Mouse (Mus musculus): ENCODE results near the gene Iqcf1. TPM values are rescaled to one million over a fixed set of nuclear protein-coding genes. Genes with fewer than 3 reads are reported as not detected.

The Iqcf1 gene
- polyA plus RNA-seq, 1 experiment from 2014 or later: not detected

- H3K9ac ChIP-seq (replicated peaks; ENCODE audit: low read depth, low read length): no peak overlapping the region
- H3K4me3 ChIP-seq (ENCODE audit: low read depth, low read length): no peak overlapping the region
- H3K36me3 ChIP-seq (ENCODE audit: control insufficient read depth, insufficient read depth, low read length): no peaks in the 10 kb centered on the region
- H3K9me3 ChIP-seq (ENCODE audit: control insufficient read depth, low read length): no peaks in the 10 kb centered on the region
- H3K4me1 ChIP-seq (ENCODE audit: control insufficient read depth, insufficient read depth, low read length): peaks cover 3% of the 10 kb centered on the region; the same call in 1 of the 2 replicates
- H3K27me3 ChIP-seq (ENCODE audit: control insufficient read depth, insufficient read depth, low read length): no peaks in the 10 kb centered on the region
- no peak overlapping the region for H3K4me2 ChIP-seq (ENCODE audit: low read depth, low read length)
- ATAC-seq (ENCODE audit: low read depth): no peak
- no peak overlapping the region for H3K27ac ChIP-seq (ENCODE audit: low read depth, low read length)
- WGBS: 72% methylated on average over 14 of the region's 14 CpGs
These were observed 28.6 kb upstream of the Iqcf1 start for GRCm38 (mm10) chr9:106470991-106471750.

GRCm38 (mm10) chr9:106471892-106472291, 27.9 kb upstream of the Iqcf1 start:
- Histone ChIP-seq H3K9me3 (ENCODE audit: control insufficient read depth, low read length) (no peaks in the 10 kb centered on the region), H3K27me3 (ENCODE audit: control insufficient read depth, insufficient read depth, low read length) (no peaks in the 10 kb centered on the region), H3K9ac (replicated peaks; ENCODE audit: low read depth, low read length) (no peak overlapping the region), H3K36me3 (ENCODE audit: control insufficient read depth, insufficient read depth, low read length) (no peaks in the 10 kb centered on the region), H3K27ac (ENCODE audit: low read depth, low read length) (no peak overlapping the region), H3K4me1 (ENCODE audit: control insufficient read depth, insufficient read depth, low read length) (peaks cover 3% of the 10 kb centered on the region; the same call in 1 of the 2 replicates), H3K4me2 (ENCODE audit: low read depth, low read length) (no peak overlapping the region), H3K4me3 (ENCODE audit: low read depth, low read length) (no peak overlapping the region)
- WGBS: 19% methylated on average over 5 of the region's 5 CpGs
- no peak for ATAC-seq (ENCODE audit: low read depth)

- Histone ChIP-seq H3K36me3 (ENCODE audit: control insufficient read depth, insufficient read depth, low read length) (no peaks in the 10 kb centered on the region), H3K9me3 (ENCODE audit: control insufficient read depth, low read length) (no peaks in the 10 kb centered on the region), H3K9ac (replicated peaks; ENCODE audit: low read depth, low read length) (no peak overlapping the region), H3K4me3 (ENCODE audit: low read depth, low read length) (no peak overlapping the region), H3K27me3 (ENCODE audit: control insufficient read depth, insufficient read depth, low read length) (no peaks in the 10 kb centered on the region), H3K27ac (ENCODE audit: low read depth, low read length) (no peak overlapping the region), H3K4me2 (ENCODE audit: low read depth, low read length) (no peak overlapping the region), H3K4me1 (ENCODE audit: control insufficient read depth, insufficient read depth, low read length) (peaks cover 3% of the 10 kb centered on the region; the same call in 1 of the 2 replicates)
- no peak for ATAC-seq (ENCODE audit: low read depth)
- 73% methylated on average over 4 of the region's 4 CpGs for WGBS
These were observed 27.4 kb upstream of the Iqcf1 start for GRCm38 (mm10) chr9:106472321-106472720.

GRCm38 (mm10) chr9:106473081-106473752, 26.6 kb upstream of the Iqcf1 start:
- Histone ChIP-seq H3K4me2 (ENCODE audit: low read depth, low read length) (no peak overlapping the region), H3K27ac (ENCODE audit: low read depth, low read length) (no peak overlapping the region), H3K4me3 (ENCODE audit: low read depth, low read length) (no peak overlapping the region), H3K36me3 (ENCODE audit: control insufficient read depth, insufficient read depth, low read length) (no peaks in the 10 kb centered on the region), H3K9me3 (ENCODE audit: control insufficient read depth, low read length) (no peaks in the 10 kb centered on the region), H3K4me1 (ENCODE audit: control insufficient read depth, insufficient read depth, low read length) (peaks cover 9% of the 10 kb centered on the region), H3K27me3 (ENCODE audit: control insufficient read depth, insufficient read depth, low read length) (no peaks in the 10 kb centered on the region), H3K9ac (replicated peaks; ENCODE audit: low read depth, low read length) (no peak overlapping the region)
- no peak for ATAC-seq (ENCODE audit: low read depth)
- WGBS: 90% methylated on average over 16 of the region's 16 CpGs

- 91% methylated on average over 5 of the region's 5 CpGs for WGBS
These were observed 26.0 kb upstream of the Iqcf1 start for GRCm38 (mm10) chr9:106473753-106474105.

GRCm38 (mm10) chr9:106474456-106474855, 25.3 kb upstream of the Iqcf1 start:
- no peaks in the 10 kb centered on the region for H3K36me3 ChIP-seq (ENCODE audit: control insufficient read depth, insufficient read depth, low read length)
- 0 out of 2 replicates have a peak overlapping the region, but pooled peaks have one; percentile 21 for H3K9ac ChIP-seq (replicated peaks; ENCODE audit: low read depth, low read length)
- ATAC-seq (ENCODE audit: low read depth): no peak
- H3K27me3 ChIP-seq (ENCODE audit: control insufficient read depth, insufficient read depth, low read length): no peaks in the 10 kb centered on the region
- H3K4me3 ChIP-seq (ENCODE audit: low read depth, low read length): no peak overlapping the region
- WGBS: 6% methylated on average over 6 of the region's 6 CpGs
- peaks cover 9% of the 10 kb centered on the region for H3K4me1 ChIP-seq (ENCODE audit: control insufficient read depth, insufficient read depth, low read length)
- no peak overlapping the region for H3K4me2 ChIP-seq (ENCODE audit: low read depth, low read length)
- H3K27ac ChIP-seq (ENCODE audit: low read depth, low read length): no peak overlapping the region
- H3K9me3 ChIP-seq (ENCODE audit: control insufficient read depth, low read length): no peaks in the 10 kb centered on the region

More at GRCm38 (mm10) chr9:106473753-106474105, 26.0 kb upstream of the Iqcf1 start:
- ATAC-seq (ENCODE audit: low read depth): no peak
- no peaks in the 10 kb centered on the region for H3K36me3 ChIP-seq (ENCODE audit: control insufficient read depth, insufficient read depth, low read length)
- no peak overlapping the region for H3K9ac ChIP-seq (replicated peaks; ENCODE audit: low read depth, low read length)
- no peak overlapping the region for H3K27ac ChIP-seq (ENCODE audit: low read depth, low read length)
- H3K27me3 ChIP-seq (ENCODE audit: control insufficient read depth, insufficient read depth, low read length): no peaks in the 10 kb centered on the region
- no peak overlapping the region for H3K4me3 ChIP-seq (ENCODE audit: low read depth, low read length)
- H3K4me2 ChIP-seq (ENCODE audit: low read depth, low read length): no peak overlapping the region
- no peaks in the 10 kb centered on the region for H3K9me3 ChIP-seq (ENCODE audit: control insufficient read depth, low read length)
- H3K4me1 ChIP-seq (ENCODE audit: control insufficient read depth, insufficient read depth, low read length): peaks cover 9% of the 10 kb centered on the region

GRCm38 (mm10) chr9:106475046-106475445, 24.7 kb upstream of the Iqcf1 start:
- Histone ChIP-seq H3K4me2 (ENCODE audit: low read depth, low read length) (no peak overlapping the region), H3K9ac (replicated peaks; ENCODE audit: low read depth, low read length) (no peak overlapping the region), H3K9me3 (ENCODE audit: control insufficient read depth, low read length) (no peaks in the 10 kb centered on the region), H3K27me3 (ENCODE audit: control insufficient read depth, insufficient read depth, low read length) (no peaks in the 10 kb centered on the region), H3K36me3 (ENCODE audit: control insufficient read depth, insufficient read depth, low read length) (no peaks in the 10 kb centered on the region), H3K27ac (ENCODE audit: low read depth, low read length) (no peak overlapping the region), H3K4me1 (ENCODE audit: control insufficient read depth, insufficient read depth, low read length) (peaks cover 9% of the 10 kb centered on the region), H3K4me3 (ENCODE audit: low read depth, low read length) (no peak overlapping the region)
- ATAC-seq (ENCODE audit: low read depth): no peak
- 73% methylated on average over 7 of the region's 7 CpGs for whole genome bisulfite sequencing

GRCm38 (mm10) chr9:106475663-106476001, 24.1 kb upstream of the Iqcf1 start, which contains the start of gene Rrp9:
Rrp9 (plus strand) TSS chr9:106475963.
- Histone ChIP-seq H3K27ac (ENCODE audit: low read depth, low read length) (no peak within 1 kb of the TSS), H3K4me1 (ENCODE audit: control insufficient read depth, insufficient read depth, low read length) (peaks cover 9% of the 10 kb centered on the region), H3K9me3 (ENCODE audit: control insufficient read depth, low read length) (no peaks in the 10 kb centered on the region), H3K4me3 (ENCODE audit: low read depth, low read length) (no peak within 1 kb of the TSS), H3K27me3 (ENCODE audit: control insufficient read depth, insufficient read depth, low read length) (no peaks in the 10 kb centered on the region), H3K9ac (replicated peaks; ENCODE audit: low read depth, low read length) (no peak within 1 kb of the TSS), H3K36me3 (ENCODE audit: control insufficient read depth, insufficient read depth, low read length) (peaks cover 2% of the 10 kb centered on the region; the same call in 1 of the 2 replicates), H3K4me2 (ENCODE audit: low read depth, low read length) (peak within 1 kb of the TSS; percentile 21; the same call in 1 of the 2 replicates)
- no peak for ATAC-seq (ENCODE audit: low read depth)
- WGBS: 92% methylated on average over 10 of the region's 10 CpGs
